22 mouse cellular contexts compared by ENCODE assay signal in the genomic region with DNA sequence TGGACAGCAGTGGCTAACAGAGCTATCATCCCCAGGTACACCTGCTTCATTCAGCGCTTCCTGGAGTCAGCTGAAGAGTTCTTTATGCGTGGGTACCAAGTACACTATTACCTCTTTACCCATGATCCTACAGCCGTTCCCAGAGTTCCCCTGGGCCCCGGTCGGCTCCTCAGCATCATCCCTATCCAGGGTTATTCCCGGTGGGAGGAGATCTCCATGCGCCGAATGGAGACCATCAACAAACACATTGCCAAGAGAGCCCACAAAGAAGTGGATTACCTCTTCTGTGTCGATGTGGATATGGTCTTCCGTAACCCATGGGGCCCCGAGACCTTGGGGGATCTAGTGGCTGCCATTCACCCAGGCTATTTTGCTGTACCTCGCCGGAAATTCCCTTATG. TPM values are rescaled to one million over a fixed set of nuclear protein-coding genes. Genes with fewer than 3 reads are reported as not detected.
DNase-seq lines count a peak whose midpoint lies in the region; ATAC-seq and TF ChIP-seq lines count a peak whose summit lies in the region.
"Had no signal": no experiment of that assay in that cellular context is flagged by ENCODE, and none has a peak within 500 bp of the region (broad histone marks: within the 10 kb centered on the region; RNA-seq: fewer than 3 reads in every experiment).

No protein-coding gene starts in this region.

- DNase-seq in gastrocnemius, postnatal 25 days: peak; percentile 2
- DNase-seq in gastrocnemius, postnatal 4 days (ENCODE audit: low spot score in 2 of 2): no peak
- DNase-seq in testis, postnatal 14 days (ENCODE audit: low spot score): no peak
- DNase-seq in urinary bladder, postnatal 4 days (ENCODE audit: low spot score in 2 of 2): peak; percentile 12 to 53
- DNase-seq in urinary bladder, adult 2 months (ENCODE audit: low spot score): no peak
- DNase-seq in liver, postnatal 0 days: no peak
- DNase-seq: adrenal gland, adult 8-10 months; adrenal gland, postnatal 36 days; cerebellum, adult 8-10 months; cerebellum, postnatal 14 days; gastrocnemius, postnatal 10 days had no signal

- H3K4me2 ChIP-seq in liver, postnatal 0 days (ENCODE audit: low read depth, low read length): no peak overlapping the region
- H3K4me2 ChIP-seq: embryonic facial prominence, embryonic 12.5 days; heart, embryonic 12.5 days; hindbrain, embryonic 12.5 days had no signal

- WGBS in liver, postnatal 0 days (ENCODE audit: insufficient replicate concordance): 85% methylated on average over 13 of the region's 13 CpGs

- peak overlapping the region; percentile 6 for H3K4me3 ChIP-seq in testis, adult 2 months (ENCODE audit: control insufficient read depth, low read depth, low read length)
- no peak overlapping the region for H3K4me3 ChIP-seq in liver, postnatal 0 days (ENCODE audit: low read depth, low read length)
- H3K4me3 ChIP-seq: embryonic facial prominence, embryonic 12.5 days; heart, embryonic 12.5 days; hindbrain, embryonic 12.5 days had no signal

- no peak overlapping the region for H3K27ac ChIP-seq in testis, adult 2 months (ENCODE audit: control insufficient read depth, insufficient read depth, low read depth, low read length)
- H3K27ac ChIP-seq in liver, postnatal 0 days (ENCODE audit: low read depth): no peak overlapping the region
- H3K27ac ChIP-seq: embryonic facial prominence, embryonic 12.5 days; hindbrain, embryonic 12.5 days had no signal

- H3K9ac ChIP-seq in liver, postnatal 0 days (replicated peaks): no peak overlapping the region
- H3K9ac ChIP-seq: embryonic facial prominence, embryonic 12.5 days; heart, embryonic 12.5 days; hindbrain, embryonic 12.5 days had no signal

- H3K4me1 ChIP-seq in testis, adult 2 months (ENCODE audit: control insufficient read depth, insufficient read depth, low read length): peaks cover 2% of the 10 kb centered on the region; the same call in 1 of the 2 replicates
- no peaks in the 10 kb centered on the region for H3K4me1 ChIP-seq in liver, postnatal 0 days (ENCODE audit: insufficient read depth)
- H3K4me1 ChIP-seq: embryonic facial prominence, embryonic 12.5 days; heart, embryonic 12.5 days; hindbrain, embryonic 12.5 days had no signal

- ATAC-seq in liver, postnatal 0 days: no peak
- ATAC-seq: forebrain, embryonic 16.5 days; hindbrain, embryonic 16.5 days had no signal

- no peak for TF ChIP-seq POLR2A in testis, adult 2 months (IDR thresholded peaks at IDR 0.05; ENCODE audit: control insufficient read depth, low read depth, low read length)

- TF ChIP-seq CTCF in testis, adult 2 months (IDR thresholded peaks at IDR 0.05; ENCODE audit: control insufficient read depth, insufficient read depth, insufficient replicate concordance, low read depth, low read length): no peak
- no peak for TF ChIP-seq CTCF in liver, postnatal 0 days (IDR thresholded peaks at IDR 0.05; ENCODE audit: low read depth)

- no peaks in the 10 kb centered on the region for H3K27me3 ChIP-seq in testis, adult 2 months (ENCODE audit: control insufficient read depth, insufficient read depth, low read length)
- 0 out of 2 replicates have a peak, but pooled peaks cover 2% of the 10 kb centered on the region for H3K27me3 ChIP-seq in liver, postnatal 0 days (ENCODE audit: insufficient read depth, low read length)
- H3K27me3 ChIP-seq: embryonic facial prominence, embryonic 12.5 days; hindbrain, embryonic 12.5 days had no signal

- H3K9me3 ChIP-seq in liver, postnatal 0 days (ENCODE audit: low read length): no peaks in the 10 kb centered on the region
- H3K9me3 ChIP-seq: embryonic facial prominence, embryonic 12.5 days; G1E; heart, embryonic 12.5 days; hindbrain, embryonic 12.5 days had no signal

- no peak for TF ChIP-seq EP300 in liver, postnatal 0 days (IDR thresholded peaks at IDR 0.05; ENCODE audit: low read depth)

- no peaks in the 10 kb centered on the region for H3K36me3 ChIP-seq in testis, adult 2 months (ENCODE audit: control insufficient read depth, insufficient read depth, low read length)
- H3K36me3 ChIP-seq in liver, postnatal 0 days (replicated peaks; ENCODE audit: insufficient read depth, low read length): no peaks in the 10 kb centered on the region
- H3K36me3 ChIP-seq: embryonic facial prominence, embryonic 12.5 days; G1E; heart, embryonic 12.5 days; hindbrain, embryonic 12.5 days had no signal

RNA-seq across cellular contexts. Expression of a gene that starts 1.2 kb away (rescaled TPM):
- 1 to 10 TPM in 1 of 2 experiments, under 1 TPM in 1; 0.88 to 1.2 TPM for total RNA-seq in gastrocnemius, postnatal 25 days (2021)
- total RNA-seq in gastrocnemius, postnatal 4 days (2021): 1 to 10 TPM; 1.7 to 2.7 TPM
- polyA plus RNA-seq in testis, adult 2 months (2012; rRNA removed): 0.47 and 0.78 TPM in 2 replicates
- 0.55 and 1.6 TPM in 2 replicates for polyA plus RNA-seq in urinary bladder, adult 2 months (2012; rRNA removed)
- polyA plus RNA-seq in liver, postnatal 0 days (2015; fragmentation: Nextera tagmentation; extraction: Ambion mirVana): 1.5 and 1.9 TPM in 2 replicates
- total RNA-seq: G1E; granulocyte monocyte progenitor cell, adult 5-6 weeks had no signal
- polyA plus RNA-seq: C2C12; forebrain, embryonic 11.5 days; G1E; heart, embryonic 12.5 days had no signal

RNA-seq across cellular contexts. Expression of a gene that starts 8.0 kb away (rescaled TPM):
- total RNA-seq in gastrocnemius, postnatal 25 days (2021): 1 to 10 TPM in 1 of 2 experiments, under 1 TPM in 1; 0.54 to 1.0 TPM
- total RNA-seq in gastrocnemius, postnatal 4 days (2021): 1 to 10 TPM; 3.0 to 5.1 TPM
- polyA plus RNA-seq in testis, adult 2 months (2012; rRNA removed): 3.1 and 4.5 TPM in 2 replicates
- polyA plus RNA-seq in urinary bladder, adult 2 months (2012; rRNA removed): 3.2 and 4.0 TPM in 2 replicates
- 0.56 and 0.64 TPM in 2 replicates for polyA plus RNA-seq in liver, postnatal 0 days (2015; fragmentation: Nextera tagmentation; extraction: Ambion mirVana)
- total RNA-seq: G1E; granulocyte monocyte progenitor cell, adult 5-6 weeks had no signal
- polyA plus RNA-seq: C2C12, G1E had no signal

RNA-seq across cellular contexts. Expression of a gene that starts 8.2 kb away (rescaled TPM):
- 10 to 100 TPM in 1 of 2 experiments, 1 to 10 TPM in 1; 8.3 to 11.6 TPM for total RNA-seq in gastrocnemius, postnatal 25 days (2021)
- 10 to 100 TPM; 68.2 to 79.3 TPM for total RNA-seq in gastrocnemius, postnatal 4 days (2021)
- polyA plus RNA-seq in testis, adult 2 months (2012; rRNA removed): 147 and 169 TPM in 2 replicates
- polyA plus RNA-seq in urinary bladder, adult 2 months (2012; rRNA removed): 50.7 and 65.6 TPM in 2 replicates
- polyA plus RNA-seq in liver, postnatal 0 days (2015; fragmentation: Nextera tagmentation; extraction: Ambion mirVana): 1.8 TPM in 2 replicates

RNA-seq across cellular contexts. Expression of a gene that starts 36.8 kb away (rescaled TPM):
- 10 to 100 TPM; 25.1 to 25.8 TPM for total RNA-seq in gastrocnemius, postnatal 25 days (2021)
- total RNA-seq in gastrocnemius, postnatal 4 days (2021): 10 to 100 TPM; 35.6 to 39.2 TPM
- 22.1 and 24.9 TPM in 2 replicates for polyA plus RNA-seq in testis, adult 2 months (2012; rRNA removed)
- 28.2 and 30.9 TPM in 2 replicates for polyA plus RNA-seq in urinary bladder, adult 2 months (2012; rRNA removed)
- polyA plus RNA-seq in liver, postnatal 0 days (2015; fragmentation: Nextera tagmentation; extraction: Ambion mirVana): 24.9 and 26.5 TPM in 2 replicates

RNA-seq across cellular contexts. Expression of a gene that starts 38.5 kb away (rescaled TPM):
- total RNA-seq in gastrocnemius, postnatal 25 days (2021): not detected
- total RNA-seq in gastrocnemius, postnatal 4 days (2021): under 1 TPM in 1 of 2 experiments, not detected in 1; 0.44 TPM
- 49.9 and 54.6 TPM in 2 replicates for polyA plus RNA-seq in testis, adult 2 months (2012; rRNA removed)
- 1.8 and 2.2 TPM in 2 replicates for polyA plus RNA-seq in urinary bladder, adult 2 months (2012; rRNA removed)
- polyA plus RNA-seq in liver, postnatal 0 days (2015; fragmentation: Nextera tagmentation; extraction: Ambion mirVana): not detected in 2 replicates
- total RNA-seq: adrenal gland, postnatal 36 days; G1E; granulocyte monocyte progenitor cell, adult 5-6 weeks; heart, postnatal 25 days had no signal

Comparison
In these comparisons a context has a peak if more than half of its experiments do, and no peak if none do; other contexts are left out.
1. DNase-seq: peak in gastrocnemius, postnatal 25 days (single experiment) and urinary bladder, postnatal 4 days (2 of 2); none in gastrocnemius, postnatal 4 days (0 of 2), testis, postnatal 14 days (single experiment), urinary bladder, adult 2 months (single experiment) and liver, postnatal 0 days (single experiment).
2. RNA of a gene that starts 8.2 kb away (polyA plus RNA-seq): 147 to 169 TPM in testis, adult 2 months and 50.7 to 65.6 TPM in urinary bladder, adult 2 months; 1.8 TPM in liver, postnatal 0 days; every median in the first group is over 10 times any median in the second.